Mouse (Mus musculus) ZHBTc4 (cell line): ENCODE data around the gene Lims1.

ENCODE experiments used
- DNase-seq: peaks from one replicate; pipeline ENCODE4 v3.0.0-alpha.2; 2011; ENCODE audit warnings: low read depth, low spot score

Gene Lims1

GRCm38 (mm10) chr10:58383282-58383681, 60.0 kb downstream of the Lims1 start:
- no peak for DNase-seq

DNA sequence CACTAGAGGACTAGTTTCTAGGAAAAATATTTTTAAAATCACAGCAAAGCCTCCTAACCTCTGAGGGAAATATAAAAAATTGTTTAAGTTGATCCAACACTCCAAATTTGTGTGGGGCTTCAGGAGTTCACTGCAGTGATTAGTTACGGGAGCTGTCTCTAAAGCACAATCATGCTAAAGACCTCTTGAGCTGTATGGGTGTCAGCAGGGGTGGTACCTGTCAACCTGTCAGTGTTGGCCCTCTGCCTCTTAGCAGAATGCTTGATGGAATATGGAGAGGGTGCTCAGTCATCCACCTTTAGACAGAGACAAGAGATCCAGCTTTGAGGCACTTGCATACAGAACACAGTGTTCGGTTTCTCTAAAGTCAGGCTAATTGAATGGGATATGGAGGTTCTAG, 60.5 kb downstream of the Lims1 start:
- no peak for DNase-seq

- DNase-seq, result no peak
Observed at GRCm38 (mm10) chr10:58385629-58386028, 62.4 kb downstream of the Lims1 start.

DNA sequence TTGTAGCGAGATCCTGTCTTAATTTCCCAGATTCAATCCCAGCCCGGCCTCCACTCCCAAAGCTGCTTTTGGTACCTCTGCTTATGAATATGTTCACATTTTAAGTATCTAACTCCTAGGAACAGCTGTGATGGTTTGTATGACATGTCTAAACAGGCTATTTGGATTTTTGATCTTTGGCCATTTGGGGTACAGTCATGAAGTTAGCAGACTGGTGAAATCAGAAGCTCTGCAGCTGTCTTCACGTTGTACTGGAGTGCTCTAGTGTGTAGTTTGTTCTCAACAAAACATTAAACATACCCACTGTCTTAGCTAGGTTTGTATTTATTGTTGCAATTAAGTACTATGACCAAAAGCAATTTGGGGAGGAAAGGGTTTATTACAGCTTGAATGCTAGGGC, 63.7 kb downstream of the Lims1 start:
- DNase-seq, result no peak

DNA sequence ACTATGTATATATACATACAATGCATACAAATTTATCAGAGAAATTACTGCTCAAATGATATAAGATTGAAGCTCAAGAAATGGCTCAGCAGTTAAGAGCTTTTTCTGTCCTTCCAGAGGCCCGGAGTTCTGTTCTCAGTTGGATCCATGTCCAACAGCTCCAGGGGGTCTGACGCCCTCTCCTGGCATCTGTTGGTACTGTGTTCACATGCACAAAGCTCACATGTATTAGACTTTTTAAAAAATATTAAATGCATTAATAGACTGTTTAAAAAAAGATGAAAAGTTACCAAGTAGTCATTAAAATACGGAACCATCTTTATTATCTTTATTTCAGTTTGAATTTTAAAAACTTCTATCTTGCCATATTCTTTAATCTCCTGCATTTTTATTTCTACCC, 65.4 kb downstream of the Lims1 start:
- peak; percentile 34 for DNase-seq

DNA sequence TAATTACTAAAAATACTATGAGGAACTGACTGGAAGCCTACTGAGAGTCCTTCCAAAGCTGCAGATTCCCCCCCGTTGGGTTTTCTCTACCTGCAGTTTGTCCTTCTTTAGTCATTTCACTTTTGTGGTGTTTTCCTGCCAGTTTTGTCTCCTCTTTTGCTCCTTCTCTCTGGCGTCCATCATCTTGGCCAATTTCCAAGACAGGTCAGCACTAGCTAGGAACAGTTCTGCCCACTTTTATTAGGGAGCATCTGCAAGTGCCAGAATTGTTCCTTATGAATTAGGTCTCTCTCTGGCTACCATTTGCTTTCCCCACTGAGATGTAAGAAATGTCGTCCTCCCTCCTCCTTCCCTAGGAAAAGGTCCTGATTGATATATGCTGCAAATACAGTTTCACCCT, 65.9 kb downstream of the Lims1 start:
- DNase-seq, result no peak

- no peak for DNase-seq
Observed at GRCm38 (mm10) chr10:58392435-58392834, 69.2 kb downstream of the Lims1 start.

GRCm38 (mm10) chr10:58393026-58394014, 70.1 kb downstream of the Lims1 start:
- no peak for DNase-seq

DNA sequence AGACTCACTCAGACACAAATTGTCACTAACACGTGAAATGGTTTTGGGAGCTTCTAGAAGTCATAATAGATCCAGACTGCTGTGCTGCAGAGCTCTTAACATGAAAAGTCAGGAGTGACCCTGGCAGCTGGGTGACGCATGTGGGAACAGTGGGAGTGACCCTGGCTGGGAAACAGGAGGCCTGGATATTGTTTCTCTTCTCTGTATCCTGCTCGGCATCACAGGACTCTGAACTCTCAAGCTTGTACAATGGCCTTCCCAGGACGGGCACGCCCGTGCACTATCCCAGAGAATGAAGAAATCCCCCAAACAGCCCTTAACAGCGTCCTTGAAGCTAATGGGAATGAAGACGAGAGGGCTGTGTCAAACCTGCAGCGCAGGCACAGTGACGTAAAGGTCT, 70.9 kb downstream of the Lims1 start:
- peak; percentile 52 for DNase-seq

DNA sequence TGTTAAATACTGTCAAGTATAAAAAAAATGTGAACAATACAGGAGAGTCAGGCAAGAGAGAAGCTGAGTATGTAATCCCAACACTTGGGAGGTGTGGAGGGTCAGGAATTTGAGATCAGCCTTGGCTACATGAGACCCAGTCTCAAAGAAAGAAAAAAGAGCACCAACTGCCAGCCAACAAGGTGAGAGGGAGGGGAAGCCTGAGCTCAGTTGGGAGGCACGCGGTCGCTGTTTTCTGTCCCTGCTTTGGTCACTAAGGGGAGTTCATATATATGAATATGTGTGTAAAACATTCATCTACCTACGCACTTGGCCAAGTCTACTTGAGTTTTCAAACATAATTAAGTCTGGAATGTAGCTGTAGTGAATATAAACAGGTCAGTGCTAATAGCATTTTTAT, 72.0 kb downstream of the Lims1 start:
- DNase-seq, result no peak

DNA sequence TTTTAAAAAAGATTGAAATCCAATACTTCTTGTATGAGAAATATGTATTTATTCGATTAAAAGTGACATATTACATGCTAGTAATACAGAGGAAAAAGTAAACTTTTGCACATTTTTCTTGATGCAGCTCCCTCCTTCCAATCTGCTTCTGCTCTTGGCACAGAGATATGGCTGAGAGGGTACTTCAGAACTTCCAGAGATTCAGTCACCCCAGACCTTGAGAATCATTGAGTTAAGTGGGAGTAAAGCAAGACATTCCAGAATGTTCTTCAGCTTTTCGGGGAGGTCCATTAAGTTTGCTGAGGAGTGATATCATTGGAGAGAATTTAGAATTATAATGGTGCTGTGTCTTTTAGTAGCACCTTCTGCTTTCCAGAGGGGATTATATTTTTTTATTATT, 72.5 kb downstream of the Lims1 start:
- DNase-seq, result no peak

GRCm38 (mm10) chr10:58396600-58396999, 73.3 kb downstream of the Lims1 start:
- no peak for DNase-seq

DNA sequence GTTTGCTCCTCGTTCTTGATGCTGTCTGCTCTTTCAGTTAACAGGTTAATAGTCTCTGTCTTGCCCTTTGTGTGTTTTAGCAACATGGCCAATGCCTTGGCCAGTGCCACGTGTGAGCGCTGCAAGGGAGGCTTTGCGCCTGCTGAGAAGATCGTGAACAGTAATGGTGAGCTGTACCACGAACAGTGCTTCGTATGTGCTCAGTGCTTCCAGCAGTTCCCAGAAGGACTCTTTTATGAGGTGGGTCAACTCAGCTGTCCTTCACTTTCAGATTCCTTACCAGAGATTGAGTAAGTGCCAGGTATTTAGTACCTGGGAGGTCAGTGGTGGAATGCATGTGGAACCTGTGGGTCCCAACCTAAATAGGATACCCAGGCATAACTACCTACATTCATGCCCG, 75.7 kb downstream of the Lims1 start:
- no peak for DNase-seq

DNA sequence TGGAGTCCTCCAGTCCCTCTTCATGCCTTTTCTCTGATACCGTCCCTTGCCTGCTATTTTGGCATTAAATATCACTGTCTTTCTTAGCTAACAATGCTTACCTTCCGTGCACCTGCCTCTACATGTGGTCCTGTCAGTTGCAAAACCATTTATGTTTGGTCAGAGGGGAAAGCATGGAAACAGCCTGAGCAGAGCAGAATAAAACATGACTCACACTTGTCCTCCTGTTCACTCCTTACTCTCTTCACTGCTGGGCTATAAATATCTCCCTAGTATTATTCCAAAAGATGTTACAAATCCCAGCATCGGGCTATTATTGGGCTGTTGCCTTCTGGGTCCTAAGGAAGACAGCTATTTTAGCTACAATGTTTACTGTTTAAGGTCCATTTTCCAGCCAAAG, 78.6 kb downstream of the Lims1 start:
- DNase-seq, result no peak

DNA sequence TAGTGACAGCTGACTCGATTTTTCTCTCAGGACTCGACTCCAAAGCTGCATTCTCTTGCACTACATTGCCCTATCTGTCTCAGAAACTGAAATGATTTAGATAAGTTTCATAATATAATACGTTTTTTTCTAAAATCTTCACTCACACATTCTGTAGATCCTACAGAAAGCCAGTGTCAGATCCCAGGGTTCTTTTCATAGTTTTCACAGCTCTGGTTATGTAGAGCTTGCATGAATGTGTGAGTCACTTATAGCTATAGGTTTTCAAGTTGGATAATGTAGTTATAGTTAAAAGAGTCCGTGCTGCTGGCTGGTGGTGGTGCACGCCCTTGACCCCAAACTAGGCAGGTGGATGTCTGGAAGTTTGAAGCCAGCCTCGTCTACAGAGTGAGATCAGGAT, 81.4 kb downstream of the Lims1 start:
- DNase-seq, result no peak

- no peak for DNase-seq
Observed at GRCm38 (mm10) chr10:58405285-58405948, 82.2 kb downstream of the Lims1 start.

DNA sequence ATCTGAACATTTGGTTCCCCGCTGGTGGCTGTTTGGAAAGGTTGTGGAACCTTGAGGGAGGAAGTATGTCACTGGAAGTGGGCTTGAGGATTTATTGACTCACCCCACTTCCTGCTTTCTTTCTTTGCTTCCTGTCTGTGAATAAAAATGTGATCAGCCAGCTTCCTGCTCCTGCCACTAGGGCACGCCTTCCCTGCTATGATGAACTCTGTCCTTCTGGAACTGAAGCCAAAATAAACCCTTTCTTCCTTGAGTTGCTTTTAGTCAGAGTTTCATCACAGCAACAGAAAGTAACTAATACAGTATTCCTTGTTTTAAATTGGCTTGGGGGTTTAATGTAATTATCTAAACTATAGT, 82.7 kb downstream of the Lims1 start:
- DNase-seq, result no peak

DNA sequence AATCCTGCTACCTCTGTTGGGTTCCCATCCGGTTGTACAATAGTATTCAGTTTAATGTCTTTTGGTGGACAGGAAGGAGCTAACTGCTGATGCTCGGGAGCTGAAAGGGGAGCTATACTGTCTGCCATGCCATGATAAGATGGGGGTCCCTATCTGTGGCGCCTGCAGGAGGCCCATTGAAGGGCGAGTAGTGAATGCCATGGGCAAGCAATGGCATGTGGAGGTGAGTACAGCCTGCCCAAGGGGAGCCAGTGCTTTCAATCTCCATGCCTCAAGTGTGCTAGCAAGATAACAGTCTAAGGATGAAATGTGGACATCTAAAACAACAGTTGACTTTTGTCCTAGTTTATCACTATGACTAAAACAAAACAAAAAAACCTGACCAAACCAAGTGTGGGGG, 89.1 kb downstream of the Lims1 start:
- DNase-seq, result no peak

DNA sequence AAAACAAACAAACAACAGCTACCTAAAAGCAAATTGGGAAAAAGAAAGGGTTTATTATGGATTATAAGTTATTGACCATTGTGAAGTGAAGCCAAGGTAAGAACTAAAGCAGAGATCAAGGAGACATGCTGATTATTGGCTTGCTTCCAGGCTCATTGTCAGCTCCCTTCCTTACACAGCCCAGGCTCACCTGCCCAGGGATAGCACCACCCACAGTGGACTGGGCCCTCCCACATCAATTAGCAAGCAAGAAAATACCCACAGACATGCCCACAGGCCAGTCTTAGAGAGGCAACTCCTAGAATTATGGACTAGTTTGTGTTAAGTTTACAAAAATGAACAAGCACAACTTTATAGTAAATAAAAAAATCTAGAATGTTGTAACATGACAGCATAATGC, 89.6 kb downstream of the Lims1 start:
- DNase-seq, result no peak

DNA sequence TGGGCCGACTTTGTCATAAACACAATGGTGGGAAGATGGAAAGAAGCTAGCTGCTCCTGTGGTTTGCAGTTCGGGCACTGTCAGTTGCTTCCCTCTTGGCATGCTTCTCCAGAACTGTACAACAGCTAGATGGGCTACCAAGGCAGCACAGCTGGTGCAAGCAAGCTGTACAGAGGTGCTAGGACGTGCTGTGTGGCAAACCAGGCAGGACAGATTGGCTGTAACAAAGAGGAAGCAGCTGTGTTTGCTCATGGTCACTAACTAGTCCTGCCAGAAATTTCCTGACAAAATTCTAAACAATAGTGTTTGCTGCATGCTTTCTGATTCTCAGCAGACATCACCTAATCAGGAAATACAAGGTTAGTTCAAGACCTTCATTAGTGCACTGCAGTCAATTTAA, 93.4 kb downstream of the Lims1 start:
- DNase-seq, result no peak

DNA sequence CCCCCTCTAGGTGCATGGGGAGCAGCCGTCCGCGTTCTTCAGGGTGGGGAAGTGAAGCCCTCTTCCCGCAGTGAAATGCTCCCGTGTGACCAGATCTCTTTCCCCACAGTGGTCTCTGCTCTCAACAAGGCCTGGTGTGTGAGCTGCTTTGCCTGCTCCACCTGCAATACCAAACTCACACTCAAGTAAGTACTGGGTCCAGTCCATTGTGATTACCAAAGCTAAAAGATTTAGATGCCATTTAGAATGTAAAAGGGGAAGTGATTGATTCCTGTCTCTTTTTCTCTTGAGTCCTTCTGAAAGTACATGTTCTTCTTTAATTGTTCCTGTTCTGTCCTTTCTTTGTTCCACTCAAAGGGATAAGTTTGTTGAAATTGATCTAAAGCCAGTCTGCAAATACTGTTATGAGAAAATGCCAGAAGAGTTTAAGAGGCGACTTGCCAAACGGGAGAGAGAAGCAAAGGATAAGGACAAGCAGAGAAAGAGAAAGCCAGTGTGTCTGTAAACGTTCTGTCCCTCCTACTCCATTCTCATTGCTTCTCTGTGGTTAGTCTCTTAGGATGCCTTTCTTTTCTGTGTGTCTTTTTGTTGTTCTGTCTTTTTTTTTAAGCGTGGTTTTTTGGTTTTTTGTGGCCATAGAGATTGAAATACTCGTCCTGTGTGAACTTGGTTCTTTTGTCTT, 95.2 kb downstream of the Lims1 start:
- no peak for DNase-seq

DNA sequence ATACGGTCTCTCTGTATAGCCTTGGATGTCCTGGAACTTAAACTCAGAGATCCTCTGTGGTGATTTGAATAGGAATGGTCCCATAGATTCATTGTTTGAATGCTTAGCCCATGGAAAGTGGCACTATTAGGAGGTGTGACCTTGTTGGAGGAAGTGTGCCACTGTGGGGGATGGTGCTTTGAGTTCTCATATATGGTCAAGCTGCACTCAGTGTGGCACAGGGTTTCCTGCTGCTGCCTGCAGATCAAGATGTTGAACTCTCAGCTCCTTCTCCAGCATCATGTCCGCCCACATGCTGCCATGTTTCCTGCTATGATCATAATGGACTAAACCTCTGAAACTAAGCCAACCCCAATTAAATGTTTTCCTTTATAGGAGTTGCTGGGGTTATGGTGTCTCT, 104.7 kb downstream of the Lims1 start:
- no peak for DNase-seq

DNA sequence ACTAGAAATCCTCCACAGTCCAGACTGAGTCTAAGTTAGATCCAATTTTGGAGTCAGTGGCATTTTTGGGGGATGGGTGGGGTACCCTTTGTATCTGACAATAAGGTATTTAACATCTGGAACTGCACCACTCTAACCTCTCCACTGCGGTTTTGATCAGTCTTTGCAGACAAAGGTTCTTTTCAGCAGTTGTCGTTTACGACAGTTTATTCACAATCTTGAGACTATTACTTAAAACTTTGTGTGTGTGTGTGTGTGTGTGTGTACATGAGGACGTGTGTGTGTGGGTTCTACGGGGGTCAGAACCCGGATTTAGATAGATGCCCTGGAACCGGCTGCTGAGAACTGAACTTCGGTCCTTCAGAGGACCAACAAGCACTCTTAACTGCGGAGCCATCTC, 122.6 kb downstream of the Lims1 start:
- peak; percentile 33 for DNase-seq
